Mouse (Mus musculus) midbrain, postnatal 0 days (tissue): ENCODE results near the gene Batf2. TPM values are rescaled to one million over a fixed set of nuclear protein-coding genes. Genes with fewer than 3 reads are reported as not detected.

Source experiments
- ATAC-seq: fragments of 200-750 bp; cut with Nextera tagmentation; 2 replicates; pipeline ENCODE4 v1.8.0; 2017; ENCODE audit warnings: moderate number of reproducible peaks, mild to moderate bottlenecking, moderate TSS enrichment, moderate library complexity; ENCODE audit not compliant: low FRiP score
- DNase-seq: peaks from one replicate; pipeline ENCODE4 v3.0.0-alpha.2; 2015; ENCODE audit warnings: low spot score
- H3K27ac ChIP-seq: fragments of 300-500 bp; sonication (generic); 2 replicates; pipeline ENCODE4 v1.5.1; 2014; ENCODE audit warnings: low read depth, mild to moderate bottlenecking, low read length, mixed read lengths
- H3K27me3 ChIP-seq: fragments of 300-500 bp; sonication (generic); 2 replicates; pipeline ENCODE4 v1.6.1; 2014; ENCODE audit warnings: low read length, control low read depth, mixed read lengths; ENCODE audit not compliant: insufficient read depth
- H3K36me3 ChIP-seq: fragments of 300-500 bp; sonication (generic); 2 replicates; pipeline ENCODE4 v1.6.1; 2014; ENCODE audit warnings: low read length, control low read depth, mixed read lengths; ENCODE audit not compliant: insufficient read depth
- H3K4me1 ChIP-seq: fragments of 300-500 bp; sonication (generic); 2 replicates; pipeline ENCODE4 v1.6.1; 2014; ENCODE audit warnings: mild to moderate bottlenecking, control low read depth, antibody characterized with exemption, low read length, mixed read lengths; ENCODE audit not compliant: insufficient read depth
- H3K4me2 ChIP-seq: fragments of 300-500 bp; sonication (generic); 2 replicates; pipeline ENCODE4 v1.6.1; 2014; ENCODE audit warnings: low read depth, mild to moderate bottlenecking, low read length, mixed read lengths; ENCODE audit not compliant: poor library complexity, severe bottlenecking
- H3K4me3 ChIP-seq: fragments of 300-500 bp; sonication (generic); 2 replicates; pipeline ENCODE4 v1.5.1; 2014; ENCODE audit warnings: low read depth, mild to moderate bottlenecking, low read length, moderate library complexity
- H3K9ac ChIP-seq: fragments of 300-500 bp; sonication (generic); replicated peaks from 2 replicates; pipeline ENCODE4 v1.6.1; 2014; ENCODE audit warnings: mild to moderate bottlenecking, low read length, moderate library complexity, mixed read lengths; ENCODE audit not compliant: poor library complexity, severe bottlenecking
- H3K9me3 ChIP-seq: fragments of 300-500 bp; sonication (generic); 2 replicates; pipeline ENCODE4 v1.6.1; 2016; ENCODE audit warnings: low read length, control low read depth
- CTCF ChIP-seq: IDR thresholded peaks from 2 replicates; pipeline ENCODE4 v1.5.1; 2016; ENCODE audit warnings: antibody characterized with exemption, mild to moderate bottlenecking
- WGBS: fragments of 180-500 bp; shearing (Covaris S2); extraction: QIAGEN DNeasy Blood & Tissue Kit; methylation state at CpG from one replicate; pipeline ENCODE4 v1.1.7; 2014; 5-methylcytosine and 5-hydroxymethylcytosine counted together
- polyA plus RNA-seq: library from polyadenylated mRNA; unstranded; fragments of >200 nt; fragmentation: Nextera tagmentation; extraction: Ambion mirVana; gene quantifications from 2 replicates; pipeline ENCODE4 v1.2.1, GENCODE M21; 2015
- total RNA-seq: library from RNA; depleted of rRNA; stranded (reverse); fragments of >200 nt; gene quantifications from 2 replicates; pipeline ENCODE4 v1.2.3, GENCODE M21; 2014; rRNA removed

The Batf2 gene
- total RNA-seq (not detected in 2 replicates), polyA plus RNA-seq (not detected in 2 replicates)

- ATAC-seq, result peak; percentile 93
Measured at GRCm38 (mm10) chr19:6140678-6141393, at the start of gene Batf2. Gene Batf2, plus strand, starts transcription at chr19:6140983.

GRCm38 (mm10) chr19:6094119-6094518 is 46.7 kb upstream of the Batf2 start, which contains the start of gene AC131692.1:
Gene AC131692.1, plus strand, starts transcription at chr19:6094419.
- no peak for DNase-seq
- Histone ChIP-seq H3K27ac (no peak within 1 kb of the TSS), H3K4me1 (no peaks in the 10 kb centered on the region), H3K4me3 (no peak within 1 kb of the TSS), H3K9ac (no peak within 1 kb of the TSS), H3K27me3 (no peaks in the 10 kb centered on the region), H3K9me3 (no peaks in the 10 kb centered on the region), H3K36me3 (no peaks in the 10 kb centered on the region), H3K4me2 (no peak within 1 kb of the TSS)
- ATAC-seq, result no peak
- TF ChIP-seq CTCF, result no peak
- WGBS, result 94% methylated on average over 7 of the region's 7 CpGs

More at GRCm38 (mm10) chr19:6140678-6141393, at the start of gene Batf2:
- Histone ChIP-seq H3K9ac (peak within 1 kb of the TSS; percentile 75), H3K9me3 (no peaks in the 10 kb centered on the region), H3K4me1 (peaks cover 10% of the 10 kb centered on the region), H3K27ac (peak within 1 kb of the TSS; percentile 96), H3K4me2 (peak within 1 kb of the TSS; percentile 55), H3K4me3 (peak within 1 kb of the TSS; percentile 54), H3K36me3 (peaks cover 14% of the 10 kb centered on the region), H3K27me3 (no peaks in the 10 kb centered on the region)
- peak; percentile 98 for DNase-seq
- TF ChIP-seq CTCF, result peak; percentile 81
- under 1% methylated on average over 61 of the region's 68 CpGs for WGBS

- ATAC-seq, result no peak
- Histone ChIP-seq H3K4me3 (no peak overlapping the region), H3K27me3 (no peaks in the 10 kb centered on the region), H3K36me3 (no peaks in the 10 kb centered on the region), H3K4me1 (no peaks in the 10 kb centered on the region), H3K9ac (no peak overlapping the region), H3K27ac (no peak overlapping the region), H3K9me3 (no peaks in the 10 kb centered on the region), H3K4me2 (no peak overlapping the region)
- no peak for TF ChIP-seq CTCF
- DNase-seq, result no peak
- WGBS, result 93% methylated on average over 3 of the region's 3 CpGs
Measured at GRCm38 (mm10) chr19:6097847-6098246, 42.9 kb upstream of the Batf2 start.

- Histone ChIP-seq H3K4me3 (no peak overlapping the region), H3K27ac (no peak overlapping the region), H3K9ac (no peak overlapping the region), H3K4me1 (no peaks in the 10 kb centered on the region), H3K9me3 (no peaks in the 10 kb centered on the region), H3K27me3 (no peaks in the 10 kb centered on the region), H3K36me3 (no peaks in the 10 kb centered on the region), H3K4me2 (no peak overlapping the region)
- no peak for TF ChIP-seq CTCF
- DNase-seq (no peak), ATAC-seq (no peak)
- 78% methylated on average over 6 of the region's 6 CpGs for WGBS
Measured at GRCm38 (mm10) chr19:6101186-6101585, 39.6 kb upstream of the Batf2 start.

GRCm38 (mm10) chr19:6102169-6102853 is 38.5 kb upstream of the Batf2 start:
- ATAC-seq (no peak), DNase-seq (no peak)
- Histone ChIP-seq H3K4me3 (no peak overlapping the region), H3K9ac (no peak overlapping the region), H3K4me2 (no peak overlapping the region), H3K27me3 (no peaks in the 10 kb centered on the region), H3K27ac (no peak overlapping the region), H3K9me3 (no peaks in the 10 kb centered on the region), H3K36me3 (no peaks in the 10 kb centered on the region), H3K4me1 (no peaks in the 10 kb centered on the region)
- 81% methylated on average over 6 of the region's 6 CpGs for WGBS
- TF ChIP-seq CTCF, result no peak

- ATAC-seq, result no peak
- Histone ChIP-seq H3K4me2 (no peak overlapping the region), H3K27me3 (no peaks in the 10 kb centered on the region), H3K4me1 (no peaks in the 10 kb centered on the region), H3K9ac (no peak overlapping the region), H3K4me3 (no peak overlapping the region), H3K27ac (no peak overlapping the region), H3K9me3 (no peaks in the 10 kb centered on the region), H3K36me3 (no peaks in the 10 kb centered on the region)
- TF ChIP-seq CTCF, result no peak
- no peak for DNase-seq
- WGBS, result 67% methylated on average over 4 of the region's 4 CpGs
Measured at GRCm38 (mm10) chr19:6104476-6104875, 36.3 kb upstream of the Batf2 start.
